Mouse (Mus musculus) brain, embryonic 14.5 days (tissue): ENCODE results near the gene Arl5a.

Experiments used
- CTCF ChIP-seq: fragments of 200-500 bp; IDR thresholded peaks from 2 replicates; pipeline ENCODE4 v1.5.1; 2012; ENCODE audit warnings: inconsistent platforms, mild to moderate bottlenecking, moderate library complexity, borderline replicate concordance; ENCODE audit not compliant: insufficient read depth, insufficient read length; ENCODE audit errors: extremely low read depth
- POLR2A ChIP-seq: fragments of 200-500 bp; IDR thresholded peaks from 2 replicates; pipeline ENCODE4 v1.6.1; 2012; ENCODE audit warnings: mild to moderate bottlenecking, inconsistent platforms, borderline replicate concordance; ENCODE audit not compliant: poor library complexity, insufficient read depth, insufficient read length, severe bottlenecking; ENCODE audit errors: extremely low read depth

DNA sequence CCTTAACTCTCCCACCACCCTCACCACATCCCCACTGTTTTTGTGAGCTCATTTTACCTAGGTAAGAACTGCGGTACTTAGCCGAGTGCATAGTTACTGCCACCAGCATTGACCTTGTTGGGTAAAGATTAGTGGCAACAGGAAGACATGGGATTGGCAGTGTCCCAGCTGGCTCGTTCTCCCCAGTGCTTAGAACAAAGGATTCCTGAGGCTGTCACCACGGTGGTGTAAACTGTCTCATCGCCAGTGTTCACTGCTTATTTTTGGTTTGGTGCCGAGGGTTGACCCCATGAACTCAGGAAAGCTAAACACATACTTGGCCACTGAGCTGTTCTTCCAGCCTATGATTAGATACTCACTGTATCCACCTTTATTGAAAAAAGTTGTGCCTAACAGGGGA, 13.3 kb upstream of the Arl5a start:
- TF ChIP-seq CTCF, result no peak
- TF ChIP-seq POLR2A, result no peak
